24 mouse cellular contexts compared by ENCODE assay signal in genomic region chr8:11333746-11334145, GRCm38 (mm10). TPM values are rescaled to one million over a fixed set of nuclear protein-coding genes. Genes with fewer than 3 reads are reported as not detected.
A peak's percentile ranks its signal among the peaks of the same experiment; 100 is the strongest.
DNase-seq lines count a peak whose midpoint lies in the region; ATAC-seq and TF ChIP-seq lines count a peak whose summit lies in the region.
"Had no signal": no experiment of that assay in that cellular context is flagged by ENCODE, and none has a peak within 500 bp of the region (broad histone marks: within the 10 kb centered on the region; RNA-seq: fewer than 3 reads in every experiment).

No protein-coding gene starts in this region.

- intact Hi-C loops in heart, adult 2 months (cut with DNase I): no loop called here

- H3K4me1 ChIP-seq in heart, adult 2 months (ENCODE audit: control insufficient read depth, insufficient read depth, low read length): peaks cover 59% of the 10 kb centered on the region
- peaks cover 54 to 69% of the 10 kb centered on the region in 2 experiments for H3K4me1 ChIP-seq in heart, embryonic 14.5 days (ENCODE audit: control insufficient read depth in 2 of 2, insufficient read depth in 2 of 2, low read length in 2 of 2)
- H3K4me1 ChIP-seq: liver, embryonic 12.5 days had no signal

- peak overlapping the region; percentile 67 for H3K27ac ChIP-seq in heart, adult 2 months
- peak overlapping the region; percentile 75 to 85 for H3K27ac ChIP-seq in heart, embryonic 14.5 days (replicated peaks in 1 of 2; ENCODE audit: control insufficient read depth in 1 of 2, insufficient read depth in 1 of 2, low read depth in 2 of 2, low read length in 2 of 2)
- H3K27ac ChIP-seq: embryonic facial prominence, embryonic 12.5 days; liver, embryonic 12.5 days had no signal

- no peak for DNase-seq in heart, adult 2 months
- no peak for DNase-seq in heart, adult 8-10 months (ENCODE audit: low spot score)
- no peak for DNase-seq in heart, adult 11 months
- peak; percentile 54 for DNase-seq in kidney, adult 9 months
- DNase-seq in kidney, postnatal 4 days: no peak
- peak; percentile 41 for DNase-seq in adipocyte (ENCODE audit: low spot score)
- DNase-seq: adrenal gland, postnatal 14 days; cerebellum, adult 11-12 months; cerebellum, adult 9-11 months; embryo, embryonic 11 days; layer of hippocampus, postnatal 36 days; left cerebral cortex, postnatal 4 days; lung, adult 18-20 months; lung, postnatal 10 days; midbrain, embryonic 14.5 days; thymus, adult 2 months; thymus, postnatal 4 days had no signal

- H3K27me3 ChIP-seq in heart, adult 2 months (ENCODE audit: control insufficient read depth, insufficient read depth, low read length): no peaks in the 10 kb centered on the region
- no peaks in the 10 kb centered on the region for H3K27me3 ChIP-seq in heart, embryonic 14.5 days (ENCODE audit: control insufficient read depth, insufficient read depth, low read length)
- H3K27me3 ChIP-seq: embryonic facial prominence, embryonic 12.5 days; liver, embryonic 12.5 days; Patski had no signal

- no peak overlapping the region for H3K4me3 ChIP-seq in heart, adult 2 months
- H3K4me3 ChIP-seq in heart, embryonic 14.5 days (ENCODE audit: control insufficient read depth in 1 of 2, insufficient read depth in 1 of 2, low read depth in 1 of 2, low read length in 2 of 2): no peak overlapping the region
- H3K4me3 ChIP-seq: embryonic facial prominence, embryonic 12.5 days; liver, embryonic 12.5 days had no signal

- no peaks in the 10 kb centered on the region for H3K9me3 ChIP-seq in heart, embryonic 14.5 days (ENCODE audit: control insufficient read depth, low read length)
- H3K9me3 ChIP-seq: embryonic facial prominence, embryonic 12.5 days; G1E; liver, embryonic 12.5 days had no signal

- peaks cover 7% of the 10 kb centered on the region for H3K79me2 ChIP-seq in heart, adult 2 months (replicated peaks; ENCODE audit: control insufficient read depth, insufficient read depth, low read length)

- peak overlapping the region; percentile 45; the same call in 1 of the 2 replicates for H3K4me2 ChIP-seq in heart, embryonic 14.5 days (ENCODE audit: low read length)
- H3K4me2 ChIP-seq: embryonic facial prominence, embryonic 12.5 days; liver, embryonic 12.5 days had no signal

- TF ChIP-seq POLR2A in heart, adult 2 months (IDR thresholded peaks at IDR 0.05; ENCODE audit: insufficient read depth, low read depth, low read length): no peak

- H3K36me3 ChIP-seq in heart, adult 2 months (ENCODE audit: control insufficient read depth, insufficient read depth, low read length): peaks cover 34% of the 10 kb centered on the region
- no peaks in the 10 kb centered on the region for H3K36me3 ChIP-seq in heart, embryonic 14.5 days (ENCODE audit: control insufficient read depth, insufficient read depth, low read length)
- H3K36me3 ChIP-seq: embryonic facial prominence, embryonic 12.5 days; G1E; liver, embryonic 12.5 days had no signal

- no peak for TF ChIP-seq CTCF in heart, adult 2 months (IDR thresholded peaks at IDR 0.05)

- H3K9ac ChIP-seq in heart, adult 2 months (ENCODE audit: low read depth, low read length): no peak overlapping the region
- no peak overlapping the region for H3K9ac ChIP-seq in heart, embryonic 14.5 days (ENCODE audit: low read length)
- H3K9ac ChIP-seq: embryonic facial prominence, embryonic 12.5 days; liver, embryonic 12.5 days had no signal

- no peak for ATAC-seq in heart, embryonic 14.5 days (ENCODE audit: insufficient number of reproducible peaks, insufficient read depth, low FRiP score, low read depth)
- ATAC-seq: forebrain, embryonic 14.5 days; hindbrain, embryonic 16.5 days; liver, embryonic 12.5 days; Patski had no signal

- WGBS in heart, adult 2 months: 44% methylated on average over 6 of the region's 6 CpGs
- WGBS in heart, embryonic 14.5 days: 60% methylated on average over 6 of the region's 6 CpGs

- no peak for TF ChIP-seq EP300 in heart, adult 2 months (IDR thresholded peaks at IDR 0.05; ENCODE audit: insufficient read depth, low read depth, low read length)

RNA-seq across cellular contexts. Expression of gene Col4a1, which starts 21.1 kb away (rescaled TPM):
- total RNA-seq in heart, adult 2 months (2021): 100 to 1,000 TPM; 221 to 311 TPM
- polyA plus RNA-seq in heart, adult 2 months (2012; rRNA removed): 258 and 384 TPM in 2 replicates
- total RNA-seq in heart, adult 8-10 months (2022): 100 to 1,000 TPM; 136 to 221 (median 183) TPM
- polyA plus RNA-seq in heart, embryonic 14.5 days (2014; fragmentation: Nextera tagmentation; extraction: Ambion mirVana): 250 and 253 TPM in 2 replicates
- polyA plus RNA-seq: G1E had no signal

RNA-seq across cellular contexts. Expression of gene Col4a2, which starts 21.1 kb away (rescaled TPM):
- total RNA-seq in heart, adult 2 months (2021): 100 to 1,000 TPM; 139 to 172 TPM
- polyA plus RNA-seq in heart, adult 2 months (2012; rRNA removed): 104 and 139 TPM in 2 replicates
- 100 to 1,000 TPM in 3 of 4 experiments, 10 to 100 TPM in 1; 93.1 to 141 (median 113) TPM for total RNA-seq in heart, adult 8-10 months (2022)
- 77.7 and 80.3 TPM in 2 replicates for polyA plus RNA-seq in heart, embryonic 14.5 days (2014; fragmentation: Nextera tagmentation; extraction: Ambion mirVana)
- polyA plus RNA-seq: G1E had no signal

Comparison
In these comparisons a context has a peak if more than half of its experiments do, and no peak if none do; other contexts are left out.
1. DNase-seq: peak in kidney, adult 9 months (single experiment) and adipocyte (single experiment); none in heart, adult 2 months (0 of 2), heart, adult 8-10 months (single experiment), heart, adult 11 months (single experiment) and kidney, postnatal 4 days (0 of 2).